ENCODE assay signal across 10 mouse cellular contexts in genomic region chr13:85629506-85630175, GRCm38 (mm10).
DNase-seq lines count a peak whose midpoint lies in the region; ATAC-seq and TF ChIP-seq lines count a peak whose summit lies in the region.
"Had no signal": no experiment of that assay in that cellular context is flagged by ENCODE, and none has a peak within 500 bp of the region (broad histone marks: within the 10 kb centered on the region; RNA-seq: fewer than 3 reads in every experiment).

No protein-coding gene starts in this region.

- intact Hi-C loops in gastrocnemius, adult 2 months (cut with DNase I) = no loop called here
- intact Hi-C loops in left cerebral cortex, postnatal 4 days (cut with DNase I) = no loop called here

- in situ Hi-C loops in Patski (cut with MboI; ENCODE audit: low pct_unique_long_range_greater_than_20kb) = no loop called here

- POLR2A ChIA-PET in Patski (lab: Charles Lee) = no interaction called here

- H3K27ac ChIP-seq in gastrocnemius, adult 2 months = no peak overlapping the region
- H3K27ac ChIP-seq: liver, embryonic 13.5 days; neural tube, embryonic 12.5 days had no signal

- H3K27me3 ChIP-seq in Patski = no peaks in the 10 kb centered on the region
- H3K27me3 ChIP-seq: liver, embryonic 13.5 days; neural tube, embryonic 12.5 days had no signal

- peak; percentile 22 for DNase-seq in gastrocnemius, adult 2 months
- DNase-seq in gastrocnemius, postnatal 10 days = no peak
- DNase-seq in Patski (ENCODE audit: low read depth, low spot score) = peak; percentile 19
- peak; percentile 18 for DNase-seq in gastrocnemius, postnatal 25 days
- peak; percentile 7 for DNase-seq in left cerebral cortex, postnatal 4 days
- no peak for DNase-seq in cerebellum, postnatal 36 days
- no peak for DNase-seq in kidney, adult 9 months
- DNase-seq: liver, embryonic 13.5 days had no signal

- CTCF ChIA-PET in Patski (lab: Charles Lee) = interaction anchor here (1.2 kb wide), 1 partner anchor 10 kb away, joined by 6 read pairs; no protein-coding TSS in a partner anchor

- H3K4me3 ChIP-seq in gastrocnemius, adult 2 months = no peak overlapping the region
- H3K4me3 ChIP-seq: liver, embryonic 13.5 days; neural tube, embryonic 12.5 days had no signal

- ATAC-seq in Patski = peak; percentile 76
- ATAC-seq in erythroblast, adult 5-6 weeks (replicated peaks; ENCODE audit: low FRiP score, poor library complexity, severe bottlenecking) = no peak

- no peak for TF ChIP-seq CTCF in gastrocnemius, adult 2 months (IDR thresholded peaks at IDR 0.05)
- TF ChIP-seq CTCF in Patski (IDR thresholded peaks at IDR 0.05) = no peak

Comparison
In these comparisons a context has a peak if more than half of its experiments do, and no peak if none do; other contexts are left out.
1. DNase-seq: peak in gastrocnemius, adult 2 months (single experiment), Patski (single experiment), gastrocnemius, postnatal 25 days (single experiment) and left cerebral cortex, postnatal 4 days (single experiment); none in gastrocnemius, postnatal 10 days (single experiment), cerebellum, postnatal 36 days (0 of 2) and kidney, adult 9 months (single experiment).